Mouse (Mus musculus) embryonic facial prominence, embryonic 10.5 days (tissue): ENCODE data around the gene Sst. TPM values are rescaled to one million over a fixed set of nuclear protein-coding genes. Genes with fewer than 3 reads are reported as not detected.
A peak's percentile ranks its signal among the peaks of the same experiment; 100 is the strongest.
"Not testable (repeated sequence)": the region's sequence is repeated elsewhere in the genome, so short reads cannot be mapped to it uniquely, and the experiment has no call there.

Experiments used
- DNase-seq: peaks from one replicate; pipeline ENCODE4 v3.0.0-alpha.2; 2017; ENCODE audit warnings: low spot score
- H3K27ac ChIP-seq: fragments of 300-500 bp; sonication (generic); replicated peaks from 2 replicates; pipeline ENCODE4 v1.5.1; 2016; ENCODE audit warnings: mild to moderate bottlenecking
- H3K27me3 ChIP-seq: fragments of 300-500 bp; sonication (generic); replicated peaks from 2 replicates; pipeline ENCODE4 v1.6.1; 2016; ENCODE audit warnings: low read depth, mild to moderate bottlenecking; ENCODE audit not compliant: poor library complexity, severe bottlenecking
- H3K36me3 ChIP-seq: fragments of 300-500 bp; sonication (generic); replicated peaks from 2 replicates; pipeline ENCODE4 v1.6.1; 2016; ENCODE audit warnings: mild to moderate bottlenecking, moderate library complexity
- H3K4me1 ChIP-seq: fragments of 300-500 bp; sonication (generic); 2 replicates; pipeline ENCODE4 v1.6.1; 2016
- H3K4me3 ChIP-seq: fragments of 300-500 bp; sonication (generic); 2 replicates; pipeline ENCODE4 v1.5.1; 2016; ENCODE audit warnings: mild to moderate bottlenecking, moderate library complexity
- H3K9me3 ChIP-seq: fragments of 300-500 bp; sonication (generic); 2 replicates; pipeline ENCODE4 v1.6.1; 2016; ENCODE audit warnings: mild to moderate bottlenecking
- WGBS: fragments of 180-500 bp; shearing (Covaris S2); methylation state at CpG from one replicate; pipeline ENCODE4 v1.1.7; 2016; 5-methylcytosine and 5-hydroxymethylcytosine counted together
- polyA plus RNA-seq: library from polyadenylated mRNA; unstranded; fragments of >200 nt; fragmentation: Nextera tagmentation; extraction: Ambion mirVana; gene quantifications from 2 replicates; pipeline ENCODE4 v1.2.1, GENCODE M21; 2016

Gene Sst
- 52.0 and 90.2 TPM in 2 replicates for polyA plus RNA-seq

DNA sequence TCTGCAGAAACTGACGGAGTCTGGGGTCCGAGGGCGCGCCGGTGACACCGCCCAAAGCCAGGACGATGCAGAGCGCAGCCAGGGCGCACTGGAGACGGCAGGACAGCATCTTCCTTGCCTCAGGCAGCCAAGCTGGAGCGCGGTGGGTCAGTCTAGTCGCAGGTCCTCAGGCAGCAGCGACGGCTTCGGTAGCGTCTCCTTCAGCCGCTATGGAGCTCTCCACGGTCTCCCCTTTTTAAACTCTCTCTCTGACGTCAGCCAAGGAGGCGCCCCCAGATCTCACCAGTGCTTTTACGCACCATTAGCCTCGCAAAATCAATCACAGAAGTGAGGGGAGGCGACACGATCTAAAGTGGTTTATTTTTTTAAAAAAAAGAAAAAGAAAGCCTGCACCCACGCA lies at the start of gene Sst:
Gene Sst (minus strand): TSS at position 323 of the 400 bp plus-strand sequence.
- Histone ChIP-seq H3K9me3 (no peaks in the 10 kb centered on the region), H3K4me1 (peaks cover 10% of the 10 kb centered on the region; the same call in 1 of the 2 replicates), H3K4me3 (peak within 1 kb of the TSS; percentile 31; the same call in 1 of the 2 replicates), H3K27me3 (peaks cover 37% of the 10 kb centered on the region), H3K36me3 (no peaks in the 10 kb centered on the region), H3K27ac (no peak within 1 kb of the TSS)
- 7% methylated on average over 26 of the region's 26 CpGs for WGBS
- peak; percentile 17 for DNase-seq

DNA sequence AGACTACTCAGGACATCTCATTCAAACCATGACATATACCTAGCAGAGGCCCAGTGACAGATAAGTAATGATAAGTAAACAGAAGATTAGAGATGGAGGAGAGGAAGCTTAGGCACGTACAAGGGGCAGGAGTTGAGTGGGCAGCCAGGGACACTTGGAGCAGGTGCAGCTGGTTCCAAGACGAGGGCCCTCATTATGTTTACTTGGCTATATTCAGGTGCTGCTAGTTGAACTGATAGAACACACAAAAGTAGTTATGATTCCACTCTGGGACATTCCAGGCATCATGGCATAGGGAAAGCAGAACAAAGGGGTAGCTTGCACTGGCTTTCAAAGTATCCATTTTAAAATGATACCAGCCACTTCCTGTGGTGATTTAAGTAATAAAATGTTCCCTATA lies 43.6 kb upstream of the Sst start:
- H3K9me3 ChIP-seq = no peaks in the 10 kb centered on the region
- no peak overlapping the region for H3K4me3 ChIP-seq
- no peak overlapping the region for H3K27ac ChIP-seq
- no peaks in the 10 kb centered on the region for H3K4me1 ChIP-seq
- no peaks in the 10 kb centered on the region for H3K27me3 ChIP-seq
- WGBS = 72% methylated on average over 2 of the region's 2 CpGs
- DNase-seq = no peak
- no peaks in the 10 kb centered on the region for H3K36me3 ChIP-seq

DNA sequence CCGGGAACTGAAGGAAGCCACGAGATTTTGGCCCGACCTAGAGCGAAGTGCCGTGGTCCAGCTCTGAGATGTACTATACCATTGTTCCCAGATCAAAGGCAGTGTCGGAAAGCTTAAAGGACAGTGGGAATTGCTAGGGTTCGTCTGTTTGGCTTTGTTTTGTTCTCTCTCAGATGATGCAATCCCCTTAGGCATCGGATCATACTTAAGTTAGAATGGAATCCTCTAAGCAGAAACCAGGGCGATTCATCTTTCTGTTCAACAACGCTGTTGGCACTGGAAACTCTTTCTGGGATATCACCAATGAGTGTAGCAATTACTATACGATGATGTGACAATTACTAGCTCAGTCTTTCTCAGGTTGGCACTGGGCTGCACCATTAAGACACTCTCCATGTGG lies 41.5 kb upstream of the Sst start, which contains the start of gene Rtp2:
Gene Rtp2 (minus strand): TSS at position 101 of the 400 bp plus-strand sequence.
- H3K36me3 ChIP-seq = no peaks in the 10 kb centered on the region
- H3K4me3 ChIP-seq = no peak within 1 kb of the TSS
- DNase-seq = no peak
- no peaks in the 10 kb centered on the region for H3K4me1 ChIP-seq
- H3K27ac ChIP-seq = no peak within 1 kb of the TSS
- WGBS = 77% methylated on average over 11 of the region's 11 CpGs
- no peaks in the 10 kb centered on the region for H3K9me3 ChIP-seq
- H3K27me3 ChIP-seq = no peaks in the 10 kb centered on the region

DNA sequence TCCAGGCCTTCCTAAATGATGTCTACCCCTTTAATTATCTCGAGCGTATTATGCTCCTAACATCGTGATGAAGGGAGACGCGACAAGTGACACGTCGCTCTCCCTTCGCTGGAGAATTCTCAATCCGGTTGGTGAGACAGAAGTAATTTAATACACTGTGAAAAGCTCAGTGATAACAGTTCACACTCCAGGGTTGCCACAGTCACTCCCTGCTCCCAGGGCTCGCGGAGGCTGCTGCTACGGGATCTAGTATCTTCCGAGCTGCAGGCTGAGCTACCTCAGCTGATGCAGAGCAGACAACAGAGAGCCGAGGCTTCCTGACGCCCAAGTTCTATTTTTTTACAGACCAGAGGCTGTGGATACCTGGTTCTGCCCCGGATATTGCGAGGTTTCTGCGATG lies 40.5 kb upstream of the Sst start:
- 81% methylated on average over 18 of the region's 18 CpGs for WGBS
- no peak overlapping the region for H3K27ac ChIP-seq
- no peaks in the 10 kb centered on the region for H3K4me1 ChIP-seq
- no peaks in the 10 kb centered on the region for H3K27me3 ChIP-seq
- no peaks in the 10 kb centered on the region for H3K9me3 ChIP-seq
- no peak overlapping the region for H3K4me3 ChIP-seq
- no peak for DNase-seq
- no peaks in the 10 kb centered on the region for H3K36me3 ChIP-seq

DNA sequence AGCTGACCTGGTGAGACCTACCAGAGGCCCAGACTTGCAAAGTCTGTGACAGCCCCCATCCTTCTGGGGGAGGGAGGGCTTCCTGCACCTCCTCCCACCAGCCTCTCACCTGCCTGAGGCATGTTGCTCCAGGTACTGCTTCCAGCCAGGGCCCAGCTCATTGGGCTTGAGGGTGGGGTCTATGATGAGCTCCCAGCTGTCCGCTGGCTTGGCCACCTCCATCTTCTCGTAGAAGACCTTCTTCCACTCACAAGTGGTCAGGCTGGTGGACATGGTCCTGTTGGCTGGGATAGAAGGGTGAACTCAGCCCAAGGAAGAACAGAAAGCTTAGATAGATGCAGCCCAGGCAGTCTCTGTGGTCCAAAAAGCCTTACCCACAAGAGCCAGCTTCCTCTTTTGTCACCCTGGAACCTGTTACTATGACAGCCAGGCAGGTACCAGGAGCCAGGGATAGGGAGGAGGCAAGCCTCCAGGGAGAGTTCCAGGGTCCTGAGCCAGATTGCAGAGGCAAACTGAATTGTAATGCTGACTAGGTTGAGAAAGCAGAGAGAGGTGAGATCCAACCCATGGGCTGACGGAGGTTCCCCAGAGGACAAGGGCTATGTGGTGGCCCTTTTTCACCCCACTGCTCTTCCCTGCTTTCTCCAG lies 39.8 kb upstream of the Sst start:
- Histone ChIP-seq H3K36me3 (no peaks in the 10 kb centered on the region), H3K27ac (no peak overlapping the region), H3K27me3 (no peaks in the 10 kb centered on the region), H3K4me1 (no peaks in the 10 kb centered on the region), H3K4me3 (no peak overlapping the region), H3K9me3 (no peaks in the 10 kb centered on the region)
- DNase-seq = no peak
- WGBS = 86% methylated on average over 3 of the region's 3 CpGs

DNA sequence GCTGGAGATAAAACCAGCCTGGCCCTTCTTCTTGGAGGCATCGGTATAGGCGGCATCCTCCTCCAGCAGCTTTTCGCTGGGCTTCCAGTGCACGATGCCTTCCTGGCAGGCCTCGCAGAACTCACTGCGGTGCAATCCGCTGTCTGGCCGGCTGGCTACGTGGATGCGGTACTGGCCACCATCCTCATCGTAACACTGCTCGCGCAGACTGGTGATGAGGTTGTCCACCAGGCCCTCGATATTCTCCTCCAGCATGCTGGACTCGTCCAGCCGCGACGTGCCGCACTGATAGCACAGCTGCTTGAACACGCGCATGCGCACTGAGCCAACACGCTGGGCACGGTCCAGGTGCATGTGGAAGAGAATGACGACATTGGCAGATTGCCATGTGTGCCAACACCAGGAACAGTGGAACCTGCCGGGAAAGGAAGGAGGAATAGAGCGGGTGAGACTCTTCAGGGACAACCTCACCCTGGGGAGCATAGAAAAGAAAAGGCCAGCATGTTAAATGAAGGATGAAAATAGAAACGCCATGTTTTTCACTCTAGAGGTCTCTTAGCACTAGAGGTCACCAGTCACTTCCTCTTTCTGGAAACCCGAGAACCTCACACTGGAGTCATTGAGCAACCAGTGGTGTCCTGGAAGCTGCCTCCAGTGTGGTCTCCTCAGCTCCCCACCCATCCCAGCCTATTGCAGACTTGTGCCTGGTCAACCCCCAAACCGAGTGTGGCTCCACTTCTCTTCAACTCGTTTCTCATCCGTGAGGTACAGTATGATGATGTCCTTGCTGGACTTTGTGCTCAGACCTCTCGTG lies 36.8 kb upstream of the Sst start:
- 92% methylated on average over 33 of the region's 33 CpGs for WGBS
- Histone ChIP-seq H3K27me3 (no peaks in the 10 kb centered on the region), H3K36me3 (no peaks in the 10 kb centered on the region), H3K27ac (no peak overlapping the region), H3K4me3 (no peak overlapping the region), H3K4me1 (no peaks in the 10 kb centered on the region), H3K9me3 (no peaks in the 10 kb centered on the region)
- no peak for DNase-seq

DNA sequence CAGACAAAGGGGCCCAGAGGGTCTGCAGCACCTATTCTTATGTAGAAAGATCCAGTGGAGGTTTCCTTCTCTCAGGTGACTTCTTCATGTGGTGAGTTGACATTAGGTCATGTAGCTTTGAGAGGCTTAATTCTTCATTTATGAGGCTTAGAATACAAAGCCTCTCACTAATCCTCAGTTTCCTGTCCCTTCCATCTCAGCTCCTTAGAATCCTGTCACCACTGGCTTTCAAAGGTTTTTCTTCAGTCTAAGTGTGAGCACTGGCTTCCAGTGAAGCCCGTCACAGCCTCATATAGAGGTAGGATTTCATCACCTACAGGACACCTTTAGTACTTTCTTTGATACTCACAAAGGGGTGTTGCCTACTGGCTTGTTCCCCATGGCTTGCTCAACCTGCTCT lies 32.1 kb upstream of the Sst start:
- Histone ChIP-seq H3K4me3 (no peak overlapping the region), H3K36me3 (no peaks in the 10 kb centered on the region), H3K27ac (no peak overlapping the region), H3K27me3 (no peaks in the 10 kb centered on the region), H3K9me3 (no peaks in the 10 kb centered on the region), H3K4me1 (no peaks in the 10 kb centered on the region)
- DNase-seq = no peak
- 85% methylated on average over 1 of the region's 1 CpGs for WGBS

DNA sequence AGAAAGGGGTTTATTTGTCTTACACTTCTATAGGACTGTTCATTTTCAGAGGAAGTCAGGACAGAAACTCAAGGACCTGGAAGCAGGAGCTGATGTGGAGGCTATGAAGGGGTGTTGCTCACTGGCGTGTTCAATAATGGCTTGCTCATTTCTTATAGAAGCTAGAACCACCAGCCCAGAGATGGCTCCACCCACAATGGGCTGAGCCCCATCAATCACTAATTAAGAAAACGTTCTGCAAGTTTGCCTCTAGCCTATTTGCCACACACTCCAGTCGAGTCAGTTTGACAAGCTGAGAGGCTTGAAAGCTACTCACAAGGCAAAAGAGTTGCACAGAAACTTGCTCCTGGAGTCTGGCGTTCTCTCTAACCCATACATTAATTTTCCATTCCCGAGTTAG lies 30.9 kb upstream of the Sst start:
- Histone ChIP-seq H3K9me3 (no peaks in the 10 kb centered on the region), H3K4me3 (no peak overlapping the region), H3K4me1 (no peaks in the 10 kb centered on the region), H3K36me3 (no peaks in the 10 kb centered on the region), H3K27me3 (no peaks in the 10 kb centered on the region), H3K27ac (no peak overlapping the region)
- DNase-seq = no peak
- 74% methylated on average over 5 of the region's 5 CpGs for WGBS

DNA sequence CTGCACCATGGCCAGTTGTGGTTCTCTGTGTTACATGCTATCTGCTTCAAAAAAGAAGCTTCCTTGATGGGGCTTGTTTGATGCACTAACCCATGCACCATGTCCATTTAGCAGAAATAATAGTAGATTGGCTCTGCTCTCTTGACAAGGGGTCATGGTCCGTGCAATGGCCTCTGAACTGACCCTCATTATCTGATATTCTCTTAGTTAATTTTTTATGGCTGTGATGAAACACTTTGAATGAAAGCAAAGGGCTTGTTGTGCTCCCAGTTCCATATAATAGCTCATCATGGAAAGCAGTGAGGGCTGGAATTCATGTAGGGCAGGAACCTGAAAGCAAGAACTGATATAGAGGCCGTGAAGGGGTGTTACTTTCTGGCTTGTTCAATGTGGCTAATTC lies 28.7 kb upstream of the Sst start:
- 88% methylated on average over 2 of the region's 2 CpGs for WGBS
- Histone ChIP-seq H3K27ac (no peak overlapping the region), H3K27me3 (no peaks in the 10 kb centered on the region), H3K36me3 (no peaks in the 10 kb centered on the region), H3K4me1 (no peaks in the 10 kb centered on the region), H3K4me3 (no peak overlapping the region), H3K9me3 (no peaks in the 10 kb centered on the region)
- DNase-seq = no peak

DNA sequence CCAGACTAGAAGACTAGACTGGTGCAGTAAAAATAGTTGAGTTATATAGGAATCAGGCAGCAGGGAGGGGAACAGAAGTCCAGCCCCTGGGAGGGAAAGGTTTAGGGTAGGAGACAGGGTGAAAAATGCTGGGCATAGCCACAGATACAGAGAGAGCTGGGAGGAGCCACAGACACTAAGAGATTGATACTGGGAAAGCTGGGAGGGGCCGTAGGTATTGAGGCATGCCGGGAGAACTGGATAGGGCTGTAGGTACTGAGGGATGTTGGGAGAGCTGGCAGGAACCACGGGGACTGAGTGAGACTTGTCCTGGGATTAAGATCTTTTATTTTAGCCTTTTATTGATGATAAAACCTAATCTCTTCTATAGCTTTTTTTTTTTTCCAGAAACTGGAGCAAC lies 22.6 kb upstream of the Sst start:
- Histone ChIP-seq H3K9me3 (peaks cover 5% of the 10 kb centered on the region; the same call in 1 of the 2 replicates), H3K27ac (no peak overlapping the region), H3K4me3 (no peak overlapping the region), H3K27me3 (no peaks in the 10 kb centered on the region), H3K4me1 (0 out of 2 replicates have a peak, but pooled peaks cover 4% of the 10 kb centered on the region), H3K36me3 (no peaks in the 10 kb centered on the region)
- no peak for DNase-seq
- 51% methylated on average over 3 of the region's 3 CpGs for WGBS

DNA sequence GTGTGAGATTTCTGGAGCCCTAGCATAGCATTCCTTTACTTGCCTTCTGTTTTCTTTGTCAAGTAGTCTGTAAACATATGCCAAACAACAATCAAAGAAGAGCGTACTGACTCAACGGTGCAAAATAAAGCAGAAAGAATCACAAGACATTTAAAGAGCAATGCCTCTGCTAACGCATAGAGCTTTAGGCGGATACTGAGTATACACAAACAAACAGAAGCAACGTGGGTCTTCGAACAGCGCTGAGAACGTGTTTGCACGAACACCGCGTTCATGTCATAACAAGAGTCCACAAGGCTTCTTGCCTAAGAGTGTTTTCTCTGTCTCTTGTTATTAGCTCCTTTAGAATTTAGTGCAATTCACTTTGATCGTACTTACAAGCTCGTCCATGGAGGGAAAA lies 22.0 kb upstream of the Sst start:
- no peaks in the 10 kb centered on the region for H3K36me3 ChIP-seq
- no peak for DNase-seq
- 84% methylated on average over 13 of the region's 13 CpGs for WGBS

DNA sequence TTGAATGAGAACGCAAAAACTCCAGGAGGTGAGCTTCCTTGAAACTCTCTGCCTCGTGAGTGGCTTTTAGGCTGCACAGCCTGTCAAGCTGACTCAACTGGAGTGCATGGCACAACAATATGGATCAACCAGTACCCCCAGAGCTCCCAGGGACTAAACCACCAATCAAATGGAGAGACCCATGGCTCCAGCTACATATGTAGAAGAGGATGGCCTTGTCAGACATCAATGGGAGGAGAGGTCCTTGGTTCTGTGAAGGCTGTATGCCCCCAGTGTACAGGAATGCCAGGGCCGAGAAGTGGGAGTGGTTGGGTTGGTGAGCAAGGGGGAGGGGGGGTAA lies 18.2 kb upstream of the Sst start:
- H3K9me3 ChIP-seq, DNase-seq, H3K4me1 ChIP-seq, H3K27me3 ChIP-seq, H3K27ac ChIP-seq, H3K36me3 ChIP-seq, H3K4me3 ChIP-seq: not testable (repeated sequence)
- 84% methylated on average over 3 of the region's 3 CpGs for WGBS

More for the DNA sequence above, 22.0 kb upstream of the Sst start:
- 0 out of 2 replicates have a peak, but pooled peaks cover 4% of the 10 kb centered on the region for H3K4me1 ChIP-seq
- peaks cover 5% of the 10 kb centered on the region; the same call in 1 of the 2 replicates for H3K9me3 ChIP-seq
- H3K4me3 ChIP-seq = no peak overlapping the region
- no peak overlapping the region for H3K27ac ChIP-seq
- H3K27me3 ChIP-seq = no peaks in the 10 kb centered on the region
